10 mouse cellular contexts compared by ENCODE assay signal in the genomic region with DNA sequence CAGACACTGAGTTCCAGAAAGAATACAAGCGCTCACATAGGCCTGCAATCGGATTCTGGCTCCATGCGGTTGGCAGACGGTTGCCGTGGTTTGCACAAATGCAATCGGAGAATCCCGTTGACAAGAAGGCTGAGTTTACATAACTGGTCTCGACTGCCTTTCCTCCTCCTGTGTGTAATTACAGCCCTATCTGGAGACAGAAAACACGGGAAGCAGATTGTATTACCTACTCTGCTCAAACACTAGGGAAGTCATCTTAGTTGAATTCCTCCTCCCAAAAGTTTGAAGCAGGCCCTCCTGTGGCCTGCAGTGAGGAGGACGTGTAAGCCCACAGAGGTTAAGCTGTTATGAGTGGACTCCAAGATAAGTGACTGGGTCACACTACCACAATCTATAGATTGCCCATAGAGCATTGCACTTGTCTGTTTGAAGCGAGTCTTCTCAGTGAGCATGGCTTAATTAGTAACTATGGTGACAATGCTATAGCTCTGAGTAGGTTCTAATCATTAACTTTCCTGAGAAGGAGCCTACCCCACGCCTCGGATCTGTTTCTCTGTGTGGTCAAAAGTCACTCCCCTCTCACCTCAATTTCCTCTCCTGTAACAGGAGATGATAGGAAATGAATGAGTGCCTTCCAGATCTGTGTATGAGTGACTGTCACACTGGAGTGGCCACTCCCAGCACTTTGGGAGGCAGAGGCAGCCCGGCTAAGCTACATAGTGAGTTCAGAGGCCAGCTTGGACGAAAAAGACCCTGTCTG. TPM values are rescaled to one million over a fixed set of nuclear protein-coding genes. Genes with fewer than 3 reads are reported as not detected.
DNase-seq lines count a peak whose midpoint lies in the region; ATAC-seq lines count a peak whose summit lies in the region.
"Had no signal": no experiment of that assay in that cellular context is flagged by ENCODE, and none has a peak within 500 bp of the region (broad histone marks: within the 10 kb centered on the region; RNA-seq: fewer than 3 reads in every experiment).

No protein-coding gene starts in this region.

- no peaks in the 10 kb centered on the region for H3K27me3 ChIP-seq in forebrain, embryonic 14.5 days (replicated peaks; ENCODE audit: control insufficient read depth, insufficient read depth, low read length)
- no peaks in the 10 kb centered on the region for H3K27me3 ChIP-seq in forebrain, embryonic 16.5 days (replicated peaks; ENCODE audit: control insufficient read depth, insufficient read depth, low read length)
- H3K27me3 ChIP-seq in hindbrain, embryonic 12.5 days, result no peaks in the 10 kb centered on the region
- H3K27me3 ChIP-seq in midbrain, embryonic 15.5 days (replicated peaks), result no peaks in the 10 kb centered on the region
- H3K27me3 ChIP-seq: forebrain, embryonic 13.5 days; limb, embryonic 12.5 days had no signal

- H3K9me3 ChIP-seq in forebrain, embryonic 14.5 days (replicated peaks; ENCODE audit: control insufficient read depth, low read length), result no peaks in the 10 kb centered on the region
- H3K9me3 ChIP-seq in forebrain, embryonic 16.5 days (ENCODE audit: control insufficient read depth, low read length), result no peaks in the 10 kb centered on the region
- H3K9me3 ChIP-seq in hindbrain, embryonic 12.5 days (replicated peaks), result no peaks in the 10 kb centered on the region
- no peaks in the 10 kb centered on the region for H3K9me3 ChIP-seq in midbrain, embryonic 15.5 days
- H3K9me3 ChIP-seq: forebrain, embryonic 13.5 days; limb, embryonic 12.5 days had no signal

- DNase-seq in forebrain, embryonic 14.5 days (ENCODE audit: low spot score), result no peak
- peak; percentile 25 for DNase-seq in kidney, postnatal 10 days
- DNase-seq in cerebellum, postnatal 4 days (ENCODE audit: low spot score in 2 of 2), result no peak
- no peak for DNase-seq in cerebellum, adult 9-10 months
- DNase-seq in gastrocnemius, postnatal 36 days, result no peak

- H3K9ac ChIP-seq in forebrain, embryonic 14.5 days (ENCODE audit: low read length), result no peak overlapping the region
- H3K9ac ChIP-seq in forebrain, embryonic 16.5 days (replicated peaks; ENCODE audit: low read depth, low read length), result no peak overlapping the region
- H3K9ac ChIP-seq in hindbrain, embryonic 12.5 days, result no peak overlapping the region
- no peak overlapping the region for H3K9ac ChIP-seq in midbrain, embryonic 15.5 days
- H3K9ac ChIP-seq: forebrain, embryonic 13.5 days; limb, embryonic 12.5 days had no signal

- no peaks in the 10 kb centered on the region for H3K36me3 ChIP-seq in forebrain, embryonic 14.5 days (ENCODE audit: control insufficient read depth, insufficient read depth, low read length)
- H3K36me3 ChIP-seq in forebrain, embryonic 16.5 days (ENCODE audit: control insufficient read depth, insufficient read depth), result no peaks in the 10 kb centered on the region
- no peaks in the 10 kb centered on the region for H3K36me3 ChIP-seq in hindbrain, embryonic 12.5 days
- no peaks in the 10 kb centered on the region for H3K36me3 ChIP-seq in midbrain, embryonic 15.5 days (replicated peaks)
- H3K36me3 ChIP-seq: limb, embryonic 12.5 days had no signal

- H3K27ac ChIP-seq in forebrain, embryonic 14.5 days (ENCODE audit: low read depth, low read length), result peak overlapping the region; percentile 78; the same call in 1 of the 2 replicates
- H3K27ac ChIP-seq in forebrain, embryonic 16.5 days (ENCODE audit: low read length), result no peak overlapping the region
- peak overlapping the region; percentile 86 for H3K27ac ChIP-seq in hindbrain, embryonic 12.5 days
- peak overlapping the region; percentile 32; the same call in 1 of the 2 replicates for H3K27ac ChIP-seq in midbrain, embryonic 15.5 days
- H3K27ac ChIP-seq: limb, embryonic 12.5 days had no signal

- intact Hi-C loops in gastrocnemius, postnatal 36 days (cut with DNase I), result no loop called here

- WGBS in forebrain, embryonic 14.5 days, result 68% methylated on average over 15 of the region's 15 CpGs
- 62% methylated on average over 15 of the region's 15 CpGs for WGBS in forebrain, embryonic 16.5 days
- 40% methylated on average over 15 of the region's 15 CpGs for WGBS in hindbrain, embryonic 12.5 days
- WGBS in midbrain, embryonic 15.5 days, result 64% methylated on average over 15 of the region's 15 CpGs

- ATAC-seq in forebrain, embryonic 14.5 days, result no peak
- ATAC-seq in forebrain, embryonic 16.5 days, result no peak
- ATAC-seq in hindbrain, embryonic 12.5 days (ENCODE audit: low FRiP score), result no peak
- ATAC-seq in midbrain, embryonic 15.5 days (replicated peaks), result no peak
- ATAC-seq: forebrain, embryonic 13.5 days had no signal

- no peak overlapping the region for H3K4me3 ChIP-seq in forebrain, embryonic 14.5 days (ENCODE audit: low read depth, low read length)
- no peak overlapping the region for H3K4me3 ChIP-seq in forebrain, embryonic 16.5 days (replicated peaks; ENCODE audit: low read length)
- H3K4me3 ChIP-seq in hindbrain, embryonic 12.5 days, result no peak overlapping the region
- no peak overlapping the region for H3K4me3 ChIP-seq in midbrain, embryonic 15.5 days
- H3K4me3 ChIP-seq: forebrain, embryonic 13.5 days; limb, embryonic 12.5 days had no signal

- peaks cover 13% of the 10 kb centered on the region for H3K4me1 ChIP-seq in forebrain, embryonic 14.5 days (ENCODE audit: control insufficient read depth, insufficient read depth, low read length)
- peaks cover 10% of the 10 kb centered on the region for H3K4me1 ChIP-seq in forebrain, embryonic 16.5 days (replicated peaks; ENCODE audit: control insufficient read depth, insufficient read depth, low read length)
- H3K4me1 ChIP-seq in hindbrain, embryonic 12.5 days, result peaks cover 30% of the 10 kb centered on the region
- H3K4me1 ChIP-seq in midbrain, embryonic 15.5 days, result peaks cover 32% of the 10 kb centered on the region

- H3K4me2 ChIP-seq in forebrain, embryonic 14.5 days (ENCODE audit: low read length), result no peak overlapping the region
- H3K4me2 ChIP-seq in forebrain, embryonic 16.5 days (ENCODE audit: low read length), result no peak overlapping the region
- no peak overlapping the region for H3K4me2 ChIP-seq in hindbrain, embryonic 12.5 days (replicated peaks)
- no peak overlapping the region for H3K4me2 ChIP-seq in midbrain, embryonic 15.5 days
- H3K4me2 ChIP-seq: limb, embryonic 12.5 days had no signal

RNA-seq across cellular contexts. Expression of gene Bend3, which starts 37.5 kb away (rescaled TPM):
- polyA plus RNA-seq in forebrain, embryonic 14.5 days (2014; fragmentation: Nextera tagmentation; extraction: Ambion mirVana), result 2.8 and 3.2 TPM in 2 replicates
- 3.9 and 4.5 TPM in 2 replicates for polyA plus RNA-seq in forebrain, embryonic 16.5 days (2015; fragmentation: Nextera tagmentation; extraction: Ambion mirVana)
- 6.7 and 7.3 TPM in 2 replicates for polyA plus RNA-seq in hindbrain, embryonic 12.5 days (2016; fragmentation: Nextera tagmentation; extraction: Ambion mirVana)
- polyA plus RNA-seq in midbrain, embryonic 15.5 days (2015; fragmentation: Nextera tagmentation; extraction: Ambion mirVana), result 5.0 and 5.5 TPM in 2 replicates
- total RNA-seq in gastrocnemius, postnatal 36 days (2021), result 1 to 10 TPM; 3.6 to 4.9 TPM
